Mouse (Mus musculus) intestine, postnatal 0 days (tissue): ENCODE results near the gene Ciao2a. TPM values are rescaled to one million over a fixed set of nuclear protein-coding genes. Genes with fewer than 3 reads are reported as not detected.

Experiments used
- ATAC-seq: fragments of 200-750 bp; cut with Nextera tagmentation; 2 replicates; pipeline ENCODE4 v1.8.0; 2017; ENCODE audit warnings: mild to moderate bottlenecking, moderate TSS enrichment, moderate library complexity
- H3K27ac ChIP-seq: fragments of 300-500 bp; sonication (generic); 2 replicates; pipeline ENCODE4 v1.5.1; 2014; ENCODE audit warnings: mild to moderate bottlenecking, low read depth, low read length, moderate library complexity
- H3K27me3 ChIP-seq: fragments of 300-500 bp; sonication (generic); replicated peaks from 2 replicates; pipeline ENCODE4 v1.6.1; 2014; ENCODE audit warnings: low read length, mixed read lengths; ENCODE audit not compliant: control insufficient read depth, insufficient read depth
- H3K36me3 ChIP-seq: fragments of 300-500 bp; sonication (generic); 2 replicates; pipeline ENCODE4 v1.6.1; 2014; ENCODE audit warnings: mild to moderate bottlenecking, moderate library complexity; ENCODE audit not compliant: control insufficient read depth, insufficient read depth
- H3K4me1 ChIP-seq: fragments of 300-500 bp; sonication (generic); replicated peaks from 2 replicates; pipeline ENCODE4 v1.6.1; 2014; ENCODE audit warnings: antibody characterized with exemption, low read length, mixed read lengths; ENCODE audit not compliant: control insufficient read depth, insufficient read depth
- H3K4me2 ChIP-seq: fragments of 300-500 bp; sonication (generic); replicated peaks from 2 replicates; pipeline ENCODE4 v1.6.1; 2014; ENCODE audit warnings: low read depth, mild to moderate bottlenecking, moderate library complexity
- H3K4me3 ChIP-seq: fragments of 300-500 bp; sonication (generic); 2 replicates; pipeline ENCODE4 v1.5.1; 2014; ENCODE audit warnings: low read depth, low read length
- H3K9ac ChIP-seq: fragments of 300-500 bp; sonication (generic); 2 replicates; pipeline ENCODE4 v1.6.1; 2014; ENCODE audit warnings: mild to moderate bottlenecking, low read depth, low read length
- H3K9me3 ChIP-seq: fragments of 300-500 bp; sonication (generic); 2 replicates; pipeline ENCODE4 v1.6.1; 2016; ENCODE audit warnings: mixed run types; ENCODE audit not compliant: control insufficient read depth
- CTCF ChIP-seq: sonication (generic); IDR thresholded peaks from 2 replicates; pipeline ENCODE4 v1.5.1; 2016; ENCODE audit warnings: low read depth, mild to moderate bottlenecking, control low read depth, antibody characterized with exemption, moderate library complexity
- WGBS: fragments of 180-500 bp; shearing (Covaris S2); extraction: QIAGEN DNeasy Blood & Tissue Kit; methylation state at CpG from one replicate; pipeline ENCODE4 v1.1.7; 2014; 5-methylcytosine and 5-hydroxymethylcytosine counted together
- polyA plus RNA-seq: library from polyadenylated mRNA; unstranded; fragments of >200 nt; fragmentation: Nextera tagmentation; extraction: Ambion mirVana; gene quantifications from 2 replicates; pipeline ENCODE4 v1.2.1, GENCODE M21; 2015

The Ciao2a gene
- polyA plus RNA-seq, 1 experiment from 2014 or later = 201 TPM

DNA sequence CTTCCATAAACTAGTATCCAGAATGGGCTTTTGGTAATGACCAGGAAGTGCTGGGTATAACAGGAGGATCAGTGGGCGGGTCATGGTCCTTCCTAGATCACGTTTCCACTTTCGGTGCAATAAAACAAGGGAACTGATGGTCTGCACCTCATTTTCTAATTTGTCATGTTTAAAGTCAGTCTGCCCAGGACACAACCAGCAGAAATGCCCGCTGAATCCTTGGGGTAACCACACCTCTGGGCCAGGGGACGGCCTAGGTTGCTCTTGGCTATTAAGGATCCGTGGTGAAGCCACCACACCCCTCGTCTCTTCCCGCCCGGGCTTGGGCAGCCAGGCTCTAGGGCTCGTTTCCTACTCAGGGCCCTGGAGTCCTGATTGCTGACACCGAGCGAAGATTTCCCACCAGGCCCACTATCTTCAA, 2.3 kb upstream of the Ciao2a start:
- WGBS = under 1% methylated on average over 12 of the region's 12 CpGs
- Histone ChIP-seq H3K4me2 (peak overlapping the region; percentile 77), H3K9ac (peak overlapping the region; percentile 84), H3K27ac (peak overlapping the region; percentile 93), H3K27me3 (no peaks in the 10 kb centered on the region), H3K9me3 (no peaks in the 10 kb centered on the region), H3K4me1 (0 out of 2 replicates have a peak, but pooled peaks cover 9% of the 10 kb centered on the region), H3K36me3 (no peaks in the 10 kb centered on the region), H3K4me3 (peak overlapping the region; percentile 89)
- 0 out of 2 replicates have a peak, but pooled peaks have one; percentile 13 for ATAC-seq
- no peak for TF ChIP-seq CTCF

- H3K27me3 ChIP-seq = no peaks in the 10 kb centered on the region
- peaks cover 4% of the 10 kb centered on the region; the same call in 1 of the 2 replicates for H3K36me3 ChIP-seq
- H3K4me3 ChIP-seq = peak overlapping the region; percentile 89
- ATAC-seq = peak; percentile 97
- 0 out of 2 replicates have a peak, but pooled peaks cover 9% of the 10 kb centered on the region for H3K4me1 ChIP-seq
- 0 out of 2 replicates have a peak, but pooled peaks have one; percentile 25 for TF ChIP-seq CTCF
- peak overlapping the region; percentile 84 for H3K9ac ChIP-seq
- peak overlapping the region; percentile 77 for H3K4me2 ChIP-seq
- no peaks in the 10 kb centered on the region for H3K9me3 ChIP-seq
- WGBS = 12% methylated on average over 33 of the region's 33 CpGs
- H3K27ac ChIP-seq = peak overlapping the region; percentile 93
These were observed 1.5 kb upstream of the Ciao2a start for GRCm38 (mm10) chr9:66124681-66125542.

DNA sequence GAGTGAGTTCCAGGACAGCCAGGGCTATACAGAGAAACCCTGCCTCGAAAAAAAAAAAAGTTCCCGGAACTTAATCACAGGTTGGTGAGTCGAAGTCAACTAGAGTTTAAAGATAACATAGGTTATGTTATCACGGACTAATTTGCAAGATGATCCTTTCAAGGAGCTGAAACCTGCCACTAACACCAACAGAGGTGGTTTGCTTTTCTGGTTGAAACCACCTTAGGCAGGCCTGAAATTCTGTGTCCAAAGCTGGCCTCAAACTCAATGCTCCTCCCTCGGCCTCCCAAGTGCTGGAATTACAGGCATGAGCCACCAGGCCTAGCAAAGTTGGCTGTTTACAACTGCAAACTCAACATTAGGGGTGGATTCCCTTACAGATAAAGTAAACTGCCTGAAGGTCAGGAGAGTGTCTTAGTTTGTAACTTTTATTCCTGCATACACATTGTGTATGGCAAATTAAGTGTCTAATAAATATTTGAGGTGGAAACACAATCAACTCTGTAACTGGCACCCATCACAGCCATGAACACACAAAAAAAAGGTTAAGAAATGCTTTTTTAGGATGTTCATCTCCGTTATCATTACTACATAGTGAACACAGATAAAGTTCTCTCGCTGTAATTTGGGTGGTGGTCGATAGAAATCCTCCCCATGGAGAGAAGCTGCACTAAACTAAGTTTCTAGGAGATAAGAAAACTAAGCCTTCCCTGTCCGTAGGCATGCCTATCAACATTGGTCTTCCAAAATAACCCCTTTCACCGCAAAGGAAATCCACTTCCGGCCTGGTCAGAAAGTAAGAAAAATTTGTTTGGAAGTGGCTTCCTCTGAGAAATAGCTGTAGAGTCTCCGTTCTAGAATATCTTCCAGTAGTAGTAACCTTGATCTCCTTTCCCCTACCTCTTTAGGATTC, 612 bp upstream of the Ciao2a start:
- H3K27me3 ChIP-seq = no peaks in the 10 kb centered on the region
- H3K27ac ChIP-seq = peak overlapping the region; percentile 31; the same call in 1 of the 2 replicates
- peak overlapping the region; percentile 81 for H3K4me2 ChIP-seq
- peak overlapping the region; percentile 63 for H3K4me3 ChIP-seq
- 0 out of 2 replicates have a peak, but pooled peaks cover 9% of the 10 kb centered on the region for H3K4me1 ChIP-seq
- no peak for ATAC-seq
- no peaks in the 10 kb centered on the region for H3K9me3 ChIP-seq
- TF ChIP-seq CTCF = no peak
- no peak overlapping the region for H3K9ac ChIP-seq
- peaks cover 12% of the 10 kb centered on the region; the same call in 1 of the 2 replicates for H3K36me3 ChIP-seq
- WGBS = 38% methylated on average over 12 of the region's 12 CpGs

DNA sequence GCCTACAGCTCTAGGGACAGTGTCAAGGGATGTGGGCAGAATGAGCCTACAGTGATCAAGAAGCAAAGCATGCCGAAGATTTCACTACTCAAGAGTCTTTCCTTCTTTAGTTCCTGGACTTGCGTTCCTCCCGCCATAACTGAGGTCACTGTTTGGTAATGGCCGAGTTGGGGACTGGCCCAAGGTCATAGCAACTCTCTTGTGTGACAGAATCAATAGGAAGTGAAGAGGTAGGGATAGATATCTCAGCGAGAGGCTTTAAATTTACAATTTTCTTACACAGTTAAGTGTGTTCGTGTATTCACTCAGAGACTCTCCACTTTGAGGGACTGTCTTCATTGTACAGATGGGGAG, 759 bp downstream of the Ciao2a start:
- no peak for TF ChIP-seq CTCF
- Histone ChIP-seq H3K4me2 (peak overlapping the region; percentile 81), H3K27ac (peak overlapping the region; percentile 65), H3K27me3 (no peaks in the 10 kb centered on the region), H3K9ac (peak overlapping the region; percentile 71), H3K4me3 (peak overlapping the region; percentile 63), H3K4me1 (0 out of 2 replicates have a peak, but pooled peaks cover 9% of the 10 kb centered on the region), H3K9me3 (no peaks in the 10 kb centered on the region), H3K36me3 (peaks cover 13% of the 10 kb centered on the region; the same call in 1 of the 2 replicates)
- WGBS = 25% methylated on average over 6 of the region's 6 CpGs
- no peak for ATAC-seq

DNA sequence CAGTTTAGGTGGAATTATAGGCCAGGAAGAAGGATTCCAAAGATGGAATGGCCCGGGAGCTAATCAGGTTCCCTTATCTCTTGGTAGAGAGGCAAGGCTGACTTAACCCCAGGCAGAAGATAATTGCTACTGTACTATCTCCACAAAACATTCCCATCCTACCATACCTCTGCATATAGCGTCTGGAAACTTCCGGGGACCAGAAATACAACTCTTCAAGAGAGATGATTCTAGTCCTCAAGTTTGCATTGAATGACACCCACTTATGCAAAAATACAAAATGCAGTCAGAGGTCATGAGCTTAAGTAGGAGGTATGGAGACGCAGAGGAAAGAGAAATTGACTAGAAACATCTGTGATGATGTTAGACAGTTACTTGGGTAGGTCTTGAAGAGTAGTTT, 1.5 kb downstream of the Ciao2a start:
- 0 out of 2 replicates have a peak, but pooled peaks cover 9% of the 10 kb centered on the region for H3K4me1 ChIP-seq
- H3K4me2 ChIP-seq = peak overlapping the region; percentile 81; the same call in 1 of the 2 replicates
- H3K9ac ChIP-seq = no peak overlapping the region
- H3K4me3 ChIP-seq = 0 out of 2 replicates have a peak overlapping the region, but pooled peaks have one; percentile 63
- no peak for TF ChIP-seq CTCF
- H3K9me3 ChIP-seq = no peaks in the 10 kb centered on the region
- no peak overlapping the region for H3K27ac ChIP-seq
- H3K27me3 ChIP-seq = no peaks in the 10 kb centered on the region
- ATAC-seq = no peak
- peaks cover 15% of the 10 kb centered on the region for H3K36me3 ChIP-seq
- WGBS = 74% methylated on average over 4 of the region's 4 CpGs
